Mouse (Mus musculus): ENCODE data around the gene Ms4a15.

Gene Ms4a15

DNA sequence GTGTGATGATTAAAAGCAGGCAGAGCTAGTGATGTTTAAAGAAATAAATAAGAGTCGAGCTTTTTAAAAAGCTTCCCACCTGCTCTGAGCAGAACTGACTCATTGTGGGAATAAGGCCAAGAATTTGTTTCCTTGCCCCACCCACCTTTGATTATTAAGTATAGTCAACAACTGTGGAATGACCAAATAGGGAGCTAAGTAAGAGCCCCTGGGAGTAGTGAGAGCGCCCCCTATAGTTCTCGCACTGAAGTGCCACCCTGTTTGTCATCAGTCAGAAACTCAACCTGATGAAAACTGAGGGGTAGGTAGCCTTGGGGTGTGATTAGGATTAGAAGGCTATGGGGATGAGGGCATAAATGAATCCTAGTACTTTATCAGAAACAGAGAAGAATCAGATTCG is 16.7 kb downstream of the Ms4a15 start:
- Histone ChIP-seq H3K27me3 (ENCODE audit: control insufficient read depth, insufficient read depth, low read length, poor library complexity, severe bottlenecking) (no peaks in the 10 kb centered on the region), H3K36me3 (ENCODE audit: control insufficient read depth, insufficient read depth, low read length, poor library complexity, severe bottlenecking) (no peaks in the 10 kb centered on the region)
- DNase-seq (ENCODE audit: low read depth, low spot score): peak; percentile 42

DNA sequence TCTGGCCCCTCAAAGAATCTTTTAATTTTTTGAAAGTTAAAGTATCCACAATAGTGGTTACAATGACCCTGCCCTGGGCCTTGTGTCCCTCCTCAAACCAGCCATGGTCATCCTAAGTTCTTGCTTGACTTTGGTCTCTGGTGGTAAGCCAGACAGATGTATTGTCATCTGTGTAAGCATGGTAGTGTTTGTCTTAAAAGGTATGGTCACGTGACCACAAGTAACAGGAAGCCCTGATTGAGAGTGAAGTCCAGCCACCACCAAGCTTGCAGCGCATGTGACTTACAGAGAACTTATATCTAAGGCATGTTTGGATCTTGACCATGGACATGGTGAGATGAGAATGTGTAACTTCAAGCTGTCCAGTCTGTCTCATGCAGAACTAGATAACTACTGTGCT is 17.9 kb downstream of the Ms4a15 start:
- H3K27me3 ChIP-seq (ENCODE audit: control insufficient read depth, insufficient read depth, low read length, poor library complexity, severe bottlenecking): no peaks in the 10 kb centered on the region
- no peak for DNase-seq (ENCODE audit: low read depth, low spot score)
- no peaks in the 10 kb centered on the region for H3K36me3 ChIP-seq (ENCODE audit: control insufficient read depth, insufficient read depth, low read length, poor library complexity, severe bottlenecking)

DNA sequence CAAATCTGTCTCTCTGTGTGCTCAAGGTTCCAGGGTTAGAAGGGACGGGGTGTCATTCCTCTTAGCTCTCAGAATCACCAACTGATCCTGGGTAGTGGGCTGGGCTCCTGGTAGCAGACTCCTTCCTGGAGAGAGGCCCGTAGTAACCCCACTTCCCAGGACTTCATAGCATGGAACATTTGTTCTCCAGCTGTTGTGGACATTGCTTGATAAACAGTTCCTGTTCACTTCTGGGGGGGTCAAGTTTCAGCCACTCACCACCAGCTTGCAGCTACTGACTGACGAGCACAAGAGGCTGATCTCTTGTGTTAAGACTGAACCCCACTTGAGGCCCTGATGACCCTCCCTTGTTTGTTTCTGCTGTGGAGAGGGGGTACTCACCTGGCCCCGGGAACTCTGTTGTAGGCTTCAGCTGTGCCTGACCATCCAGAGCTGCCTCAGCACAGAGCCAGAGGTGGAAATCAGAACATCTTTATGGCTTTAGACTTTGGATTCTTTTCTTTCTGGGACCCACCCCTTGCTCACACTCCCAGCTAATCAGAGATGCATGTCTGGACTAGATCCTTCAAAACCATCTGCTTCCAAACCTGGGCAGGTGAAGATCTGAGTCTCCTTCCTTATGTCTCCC is 18.7 kb downstream of the Ms4a15 start, which contains the start of gene Ms4a10:
Ms4a10 (minus strand) TSS at position 433 of the 628 bp plus-strand sequence.
- DNase-seq (ENCODE audit: low read depth, low spot score): no peak
- H3K27me3 ChIP-seq (ENCODE audit: control insufficient read depth, insufficient read depth, low read length, poor library complexity, severe bottlenecking): no peaks in the 10 kb centered on the region
- H3K36me3 ChIP-seq (ENCODE audit: control insufficient read depth, insufficient read depth, low read length, poor library complexity, severe bottlenecking): no peaks in the 10 kb centered on the region

DNA sequence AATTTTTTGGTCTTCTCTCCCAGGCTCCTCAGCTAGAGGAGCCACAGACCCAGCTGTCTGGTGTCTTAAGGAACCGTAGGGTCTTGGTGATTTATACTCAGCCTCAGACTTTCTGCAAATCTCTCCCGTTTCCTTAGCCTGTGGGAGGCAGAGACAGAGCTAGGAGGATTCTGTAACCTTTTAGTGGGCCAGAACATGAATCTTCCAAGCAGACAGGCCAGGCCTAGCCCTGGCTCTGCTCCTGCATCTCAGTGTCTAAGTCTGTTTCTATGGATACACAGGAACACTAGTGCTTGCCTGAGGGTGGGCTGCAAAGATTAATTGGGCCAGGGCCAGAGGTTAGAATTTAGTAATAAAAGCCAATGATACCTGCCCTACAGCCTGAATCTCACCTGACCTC is 19.9 kb downstream of the Ms4a15 start:
- no peak for DNase-seq (ENCODE audit: low read depth, low spot score)
- Histone ChIP-seq H3K27me3 (ENCODE audit: control insufficient read depth, insufficient read depth, low read length, poor library complexity, severe bottlenecking) (no peaks in the 10 kb centered on the region), H3K36me3 (ENCODE audit: control insufficient read depth, insufficient read depth, low read length, poor library complexity, severe bottlenecking) (no peaks in the 10 kb centered on the region)

DNA sequence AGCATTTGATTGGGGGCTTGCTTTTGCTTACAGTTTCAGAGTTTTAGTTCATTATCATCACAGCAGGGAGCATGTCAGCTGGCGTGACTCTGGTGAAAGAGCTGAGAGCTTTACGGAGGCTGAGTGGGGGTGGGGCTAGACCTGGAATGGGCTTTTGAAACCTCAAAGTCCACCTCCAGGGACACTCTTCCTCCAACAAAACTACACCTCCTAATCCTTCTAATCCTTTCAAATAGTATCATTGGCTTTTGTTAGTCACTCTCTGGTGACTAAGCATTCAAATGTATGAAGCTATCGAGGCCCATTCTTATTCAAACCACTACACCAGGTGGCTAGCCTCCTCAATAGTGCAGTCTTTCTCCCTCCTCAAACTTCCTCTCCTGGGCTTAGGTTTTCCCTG is 20.4 kb downstream of the Ms4a15 start:
- no peaks in the 10 kb centered on the region for H3K36me3 ChIP-seq (ENCODE audit: control insufficient read depth, insufficient read depth, low read length, poor library complexity, severe bottlenecking)
- H3K27me3 ChIP-seq (ENCODE audit: control insufficient read depth, insufficient read depth, low read length, poor library complexity, severe bottlenecking): no peaks in the 10 kb centered on the region
- no peak for DNase-seq (ENCODE audit: low read depth, low spot score)

DNA sequence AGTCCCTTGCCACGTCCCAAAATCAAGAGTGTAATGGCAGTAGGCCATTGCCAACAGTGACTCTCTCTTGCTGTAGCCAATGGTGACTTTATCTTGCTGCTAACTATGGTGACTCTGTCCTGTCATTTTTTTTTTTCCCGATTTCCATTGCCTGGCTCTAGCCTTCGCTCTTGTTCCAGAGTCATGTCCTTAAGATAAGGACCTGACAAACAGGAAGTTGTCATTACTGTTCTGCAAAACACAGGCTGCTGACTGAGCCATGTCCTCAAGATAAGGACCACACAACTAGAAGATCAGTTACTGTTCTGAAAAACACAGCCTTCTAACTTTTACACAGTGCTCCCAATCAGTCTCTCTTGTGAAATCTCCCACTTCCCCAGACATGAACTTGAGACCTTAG is 22.6 kb downstream of the Ms4a15 start:
- H3K36me3 ChIP-seq (ENCODE audit: control insufficient read depth, insufficient read depth, low read length, poor library complexity, severe bottlenecking): no peaks in the 10 kb centered on the region
- H3K27me3 ChIP-seq (ENCODE audit: control insufficient read depth, insufficient read depth, low read length, poor library complexity, severe bottlenecking): no peaks in the 10 kb centered on the region
- DNase-seq (ENCODE audit: low read depth, low spot score): no peak

DNA sequence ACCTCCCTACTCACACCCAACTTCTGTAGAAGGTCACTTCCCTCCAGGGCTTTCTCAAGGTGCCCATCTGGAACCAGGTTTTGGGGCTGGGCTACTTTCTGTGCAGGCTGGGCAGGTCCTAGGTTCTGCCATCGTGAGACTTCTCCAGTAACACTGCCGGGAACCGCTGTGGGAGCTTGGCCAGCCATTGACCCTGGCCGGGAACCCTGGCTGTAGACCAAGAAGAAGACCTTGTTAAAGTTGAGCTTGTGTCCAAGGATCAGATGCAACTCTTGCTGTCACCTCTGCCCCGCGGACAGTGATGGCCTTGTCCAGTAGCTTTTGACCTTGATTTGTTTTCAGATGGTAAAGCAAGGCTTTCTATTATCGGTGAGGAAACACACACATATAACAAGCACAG is 24.5 kb downstream of the Ms4a15 start:
- no peak for DNase-seq (ENCODE audit: low read depth, low spot score)
- no peaks in the 10 kb centered on the region for H3K36me3 ChIP-seq (ENCODE audit: control insufficient read depth, insufficient read depth, low read length, poor library complexity, severe bottlenecking)

DNA sequence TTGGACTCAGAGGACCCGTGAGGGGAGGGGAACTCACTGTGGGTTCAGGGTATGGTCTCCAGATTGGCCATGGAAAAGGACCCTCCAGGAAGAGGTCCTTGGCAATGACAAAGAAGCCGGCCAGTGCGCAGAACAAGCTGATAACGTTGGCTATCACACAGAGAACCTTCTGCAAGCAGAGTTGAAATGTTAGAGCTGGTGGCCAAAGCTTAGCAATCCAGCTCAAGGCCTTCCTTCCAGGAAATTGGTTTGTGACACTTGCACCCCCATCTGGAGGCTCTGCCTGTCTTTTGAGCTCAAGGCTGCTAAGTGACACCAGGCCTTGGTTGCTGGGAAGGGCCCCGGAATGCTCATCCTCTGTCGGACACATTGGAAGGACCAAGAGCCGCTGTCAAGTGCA is 27.3 kb downstream of the Ms4a15 start:
- H3K27me3 ChIP-seq (ENCODE audit: control insufficient read depth, insufficient read depth, low read length, poor library complexity, severe bottlenecking): no peaks in the 10 kb centered on the region
- DNase-seq (ENCODE audit: low read depth, low spot score): no peak
- no peaks in the 10 kb centered on the region for H3K36me3 ChIP-seq (ENCODE audit: control insufficient read depth, insufficient read depth, low read length, poor library complexity, severe bottlenecking)

More for the DNA sequence above, 24.5 kb downstream of the Ms4a15 start:
- H3K27me3 ChIP-seq (ENCODE audit: control insufficient read depth, insufficient read depth, low read length, poor library complexity, severe bottlenecking): no peaks in the 10 kb centered on the region

DNA sequence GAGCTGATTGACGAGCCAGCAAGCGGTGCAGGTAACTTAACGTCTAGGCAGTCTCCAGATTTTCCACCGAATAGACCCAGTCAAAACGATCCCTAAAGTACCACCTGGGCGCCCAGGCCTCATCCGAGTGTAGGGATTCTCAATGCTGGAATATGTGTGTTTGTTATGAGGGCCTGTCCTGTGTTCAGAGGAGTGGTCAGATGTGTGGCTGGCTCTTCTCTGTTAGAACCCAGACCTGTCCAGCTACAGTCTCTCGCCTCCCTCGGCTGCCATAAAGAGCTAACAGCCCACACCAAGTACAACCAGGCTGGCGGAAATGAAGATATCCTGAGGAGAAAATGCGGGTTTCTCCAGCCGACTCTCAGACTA is 33.1 kb downstream of the Ms4a15 start:
- no peak for DNase-seq (ENCODE audit: low read depth, low spot score)
- no peaks in the 10 kb centered on the region for H3K36me3 ChIP-seq (ENCODE audit: control insufficient read depth, insufficient read depth, low read length, poor library complexity, severe bottlenecking)
- no peaks in the 10 kb centered on the region for H3K27me3 ChIP-seq (ENCODE audit: control insufficient read depth, insufficient read depth, low read length, poor library complexity, severe bottlenecking)

DNA sequence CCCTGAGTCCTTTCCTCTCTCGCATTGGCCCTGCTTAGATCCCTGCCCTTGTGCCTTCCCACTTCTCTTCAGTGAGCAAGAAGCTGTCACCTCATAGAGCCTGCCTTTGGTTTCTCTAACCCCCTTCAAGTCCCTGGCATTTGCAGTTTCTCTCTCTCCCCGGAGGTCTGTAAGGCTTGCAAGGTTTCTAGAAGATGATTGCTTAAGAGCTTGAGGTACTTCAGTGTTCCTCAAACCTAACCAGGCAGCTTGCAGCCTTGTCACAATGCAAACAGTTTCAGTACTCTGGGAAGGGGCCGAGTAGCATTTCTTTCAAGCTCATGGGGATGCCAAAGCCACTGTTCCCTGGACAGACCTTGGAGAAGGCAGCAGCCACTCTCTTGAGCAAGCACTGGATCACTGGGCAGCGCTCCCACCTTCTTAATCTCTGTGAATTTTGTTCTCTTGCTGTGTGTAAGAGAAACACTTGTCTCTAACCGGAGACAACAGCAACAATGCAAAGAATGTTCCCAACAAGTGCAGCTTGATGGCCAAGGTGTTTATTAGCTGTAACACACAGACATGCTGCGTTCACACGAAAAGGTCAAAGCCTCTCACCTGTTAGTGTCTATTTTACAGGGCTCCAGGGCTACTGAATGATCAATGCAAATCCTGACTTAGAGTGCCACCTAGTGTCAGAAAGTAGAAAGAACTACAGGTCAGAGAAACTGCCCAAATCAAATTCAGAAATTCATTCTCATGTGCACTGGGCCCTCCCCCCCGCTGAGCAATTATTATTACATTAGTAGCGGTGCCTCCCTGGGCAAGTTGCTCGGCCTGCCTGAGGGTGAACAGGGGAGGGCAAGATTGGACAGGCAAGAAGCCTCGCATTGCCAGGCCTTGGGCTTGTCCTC is 33.7 kb downstream of the Ms4a15 start:
- Histone ChIP-seq H3K36me3 (ENCODE audit: control insufficient read depth, insufficient read depth, low read length, poor library complexity, severe bottlenecking) (no peaks in the 10 kb centered on the region), H3K27me3 (ENCODE audit: control insufficient read depth, insufficient read depth, low read length, poor library complexity, severe bottlenecking) (no peaks in the 10 kb centered on the region)
- DNase-seq (ENCODE audit: low read depth, low spot score): peak; percentile 88

DNA sequence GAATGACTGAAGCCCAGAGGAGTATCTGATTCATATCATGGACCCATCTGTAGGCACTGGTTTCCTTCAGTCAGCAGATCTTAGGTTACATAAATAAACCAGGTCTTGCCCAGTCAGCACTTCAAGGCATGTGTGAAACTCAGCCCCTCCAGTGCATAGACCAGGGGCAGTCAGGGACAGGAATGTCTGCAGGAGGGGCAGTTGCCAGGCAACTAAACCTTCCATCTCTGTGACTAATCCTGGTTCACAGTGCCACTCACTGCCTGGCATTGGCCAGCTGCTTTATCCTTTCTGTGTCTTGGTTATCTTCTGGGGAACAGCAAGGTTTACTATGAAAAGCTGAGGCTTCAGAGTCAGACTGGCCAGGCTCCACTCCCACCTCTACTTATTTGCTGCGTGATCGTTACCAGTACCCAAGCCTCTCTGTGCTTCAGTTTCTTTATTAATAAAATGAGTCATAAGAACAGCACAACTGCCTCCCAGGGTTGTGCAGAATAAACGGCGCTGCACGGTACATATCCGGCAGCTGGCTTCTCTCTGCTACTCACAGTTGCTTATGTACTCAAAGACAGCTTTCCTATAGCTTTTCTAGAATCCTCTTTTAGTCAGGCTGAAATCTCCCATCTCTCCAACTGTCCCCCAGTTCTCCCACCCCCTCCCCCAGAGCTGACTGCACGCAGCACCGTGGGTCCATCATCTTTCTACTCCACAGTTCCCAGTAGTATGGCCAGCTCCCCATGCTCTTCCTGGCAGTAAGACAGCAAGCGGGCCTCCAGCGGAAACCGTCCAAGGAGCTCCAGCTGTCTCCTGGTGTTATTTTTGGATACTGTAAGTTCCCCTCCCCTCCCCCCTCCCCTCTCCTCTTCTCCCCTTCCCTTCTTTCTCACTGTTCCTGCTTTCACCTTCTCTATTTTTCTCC is 40.8 kb downstream of the Ms4a15 start:
- Histone ChIP-seq H3K36me3 (ENCODE audit: control insufficient read depth, insufficient read depth, low read length, poor library complexity, severe bottlenecking) (no peaks in the 10 kb centered on the region), H3K27me3 (ENCODE audit: control insufficient read depth, insufficient read depth, low read length, poor library complexity, severe bottlenecking) (no peaks in the 10 kb centered on the region)
- no peak for DNase-seq (ENCODE audit: low read depth, low spot score)

DNA sequence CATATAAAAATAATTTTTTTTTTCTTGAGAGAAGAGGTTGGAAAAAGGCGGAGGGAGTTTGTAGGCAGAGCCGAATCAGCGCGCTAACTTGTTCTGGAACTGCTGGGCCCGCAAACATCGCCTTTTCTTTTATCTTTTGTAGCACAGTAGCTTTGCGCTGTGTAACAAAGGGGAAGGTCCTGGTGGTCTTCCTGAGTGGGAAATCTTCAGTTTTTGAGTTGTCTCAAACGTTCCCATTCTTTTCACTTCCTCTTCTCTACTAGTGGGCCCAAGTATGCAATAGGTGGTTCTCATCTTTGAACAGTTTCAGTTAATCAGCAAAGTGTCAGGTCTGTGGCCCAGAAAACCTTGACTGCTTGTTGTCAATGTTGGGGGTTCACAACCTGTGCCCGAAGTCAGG is 43.5 kb downstream of the Ms4a15 start:
- peak; percentile 34 for DNase-seq (ENCODE audit: low read depth, low spot score)
- H3K27me3 ChIP-seq (ENCODE audit: control insufficient read depth, insufficient read depth, low read length, poor library complexity, severe bottlenecking): no peaks in the 10 kb centered on the region
- no peaks in the 10 kb centered on the region; the same call in 1 of the 2 replicates for H3K36me3 ChIP-seq (ENCODE audit: control insufficient read depth, insufficient read depth, low read length, poor library complexity, severe bottlenecking)

DNA sequence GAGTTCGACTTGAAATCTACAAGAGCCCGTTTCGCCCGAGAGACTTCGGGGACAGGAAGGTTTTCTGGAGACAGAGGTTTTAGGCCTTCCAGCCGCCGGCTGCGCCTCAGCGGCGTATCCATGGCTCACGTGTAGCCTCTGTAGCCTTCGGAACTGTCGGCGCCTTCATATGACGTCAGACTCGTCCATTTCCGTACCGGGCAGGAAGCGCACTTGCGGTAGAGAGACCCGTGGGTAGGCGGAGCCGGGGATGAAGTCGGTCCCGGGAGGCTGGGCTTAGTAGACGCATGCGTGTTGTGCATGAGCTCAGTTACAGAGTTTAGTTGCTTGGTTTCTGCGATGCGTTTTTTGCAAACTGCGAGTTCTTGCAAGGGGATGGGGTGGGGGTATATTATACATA is 43.9 kb downstream of the Ms4a15 start, which contains the start of gene Ccdc86:
Ccdc86 (minus strand) TSS at position 155 of the 400 bp plus-strand sequence.
- Histone ChIP-seq H3K27me3 (ENCODE audit: control insufficient read depth, insufficient read depth, low read length, poor library complexity, severe bottlenecking) (no peaks in the 10 kb centered on the region), H3K36me3 (ENCODE audit: control insufficient read depth, insufficient read depth, low read length, poor library complexity, severe bottlenecking) (no peaks in the 10 kb centered on the region; the same call in 1 of the 2 replicates)
- DNase-seq (ENCODE audit: low read depth, low spot score): peak; percentile 99

DNA sequence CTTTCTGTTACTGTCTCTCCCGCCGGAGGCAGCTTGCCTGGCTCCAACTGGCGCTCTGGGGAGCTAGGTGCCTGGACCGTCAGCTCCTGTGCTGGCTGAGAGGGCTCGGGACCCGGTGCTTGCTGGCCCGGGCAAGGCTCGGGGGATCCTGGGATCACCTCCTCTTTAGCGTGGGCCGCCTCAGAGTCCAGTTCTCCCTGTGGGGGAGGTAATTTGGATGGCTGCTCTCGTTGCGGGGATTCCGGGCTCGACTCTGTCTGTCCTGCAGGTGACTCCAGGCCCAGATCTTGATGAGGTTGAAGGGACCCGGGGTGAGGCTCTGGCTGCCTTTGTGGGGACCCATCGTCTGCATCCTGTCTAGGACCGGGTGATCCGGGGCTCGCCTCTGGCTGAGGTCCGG is 44.6 kb downstream of the Ms4a15 start:
- peak; percentile 20 for DNase-seq (ENCODE audit: low read depth, low spot score)

More for the DNA sequence above, 44.6 kb downstream of the Ms4a15 start:
- no peaks in the 10 kb centered on the region for H3K27me3 ChIP-seq (ENCODE audit: control insufficient read depth, insufficient read depth, low read length, poor library complexity, severe bottlenecking)
- H3K36me3 ChIP-seq (ENCODE audit: control insufficient read depth, insufficient read depth, low read length, poor library complexity, severe bottlenecking): no peaks in the 10 kb centered on the region; the same call in none of the 2 replicates
